Mouse (Mus musculus) lung, adult 2 months (tissue): ENCODE results near the gene Kank1.

Source experiments
- CTCF ChIP-seq: fragments of 200-500 bp; IDR thresholded peaks from 2 replicates; pipeline ENCODE4 v1.5.1; 2011; ENCODE audit warnings: mild to moderate bottlenecking, low read length, control low read depth; ENCODE audit not compliant: insufficient read depth
- POLR2A ChIP-seq: fragments of 200-500 bp; IDR thresholded peaks from 2 replicates; pipeline ENCODE4 v1.6.1; 2011; ENCODE audit warnings: low read depth, mild to moderate bottlenecking, control low read depth, low read length, borderline replicate concordance; ENCODE audit errors: extremely low read depth

- TF ChIP-seq CTCF, result no peak
- TF ChIP-seq POLR2A, result no peak
Observed at GRCm38 (mm10) chr19:25249230-25249629, 12.5 kb downstream of the Kank1 start.
